ENCODE assay signal across 8 mouse cellular contexts in genomic region chr11:95336568-95337128, GRCm38 (mm10). TPM values are rescaled to one million over a fixed set of nuclear protein-coding genes. Genes with fewer than 3 reads are reported as not detected.
A peak's percentile ranks its signal among the peaks of the same experiment; 100 is the strongest.
DNase-seq lines count a peak whose midpoint lies in the region; ATAC-seq lines count a peak whose summit lies in the region.

Fam117a (plus strand) TSS chr11:95337018.

- peak; percentile 64 for ATAC-seq in megakaryocyte-erythroid progenitor cell, adult 5-6 weeks (replicated peaks; ENCODE audit: low FRiP score, low TSS enrichment, poor library complexity, severe bottlenecking)

- DNase-seq in adrenal gland, adult 18-20 months (ENCODE audit: low spot score in 2 of 2), result peak; percentile 68 to 70
- peak; percentile 97 for DNase-seq in embryo, embryonic 10.5 days (ENCODE audit: low spot score)
- peak; percentile 78 for DNase-seq in gastrocnemius, postnatal 10 days
- DNase-seq in hindlimb bud, embryonic 11.5 days (ENCODE audit: extremely low spot score, low read depth, low spot score), result peak; percentile 73
- peak; percentile 74 to 86 for DNase-seq in left cerebral cortex, postnatal 14 days (ENCODE audit: low spot score in 2 of 2)
- peak; percentile 72 to 73 for DNase-seq in right cerebral cortex, postnatal 36 days (ENCODE audit: low spot score in 2 of 2)
- DNase-seq in urinary bladder, postnatal 4 days (ENCODE audit: low spot score in 2 of 2), result peak; percentile 85 to 87

- intact Hi-C loops in left cerebral cortex, postnatal 14 days (cut with DNase I), result no loop called here

RNA-seq across cellular contexts. Expression of gene Fam117a, which starts in this region (rescaled TPM):
- total RNA-seq in adrenal gland, adult 18-20 months (2021), result 10 to 100 TPM; 11.7 to 21.8 TPM
- total RNA-seq in gastrocnemius, postnatal 10 days (2021), result 10 to 100 TPM in 1 of 2 experiments, 1 to 10 TPM in 1; 9.0 to 14.5 TPM
- 1 to 10 TPM; 2.1 to 4.0 TPM for total RNA-seq in left cerebral cortex, postnatal 14 days (2021)
- total RNA-seq in megakaryocyte-erythroid progenitor cell, adult 5-6 weeks (2014; fragmentation: Nextera tagmentation), result 68.2 and 71.9 TPM in 2 replicates
- 49.9 and 50.2 TPM in 2 replicates for total RNA-seq in megakaryocyte-erythroid progenitor cell, adult 5-6 weeks (2017)

Comparison
In these comparisons a context has a peak if more than half of its experiments do, and no peak if none do; other contexts are left out.
1. Peak in every context shown above with its lines: DNase-seq and ATAC-seq.